ENCODE assay signal across 24 mouse cellular contexts in the genomic region with DNA sequence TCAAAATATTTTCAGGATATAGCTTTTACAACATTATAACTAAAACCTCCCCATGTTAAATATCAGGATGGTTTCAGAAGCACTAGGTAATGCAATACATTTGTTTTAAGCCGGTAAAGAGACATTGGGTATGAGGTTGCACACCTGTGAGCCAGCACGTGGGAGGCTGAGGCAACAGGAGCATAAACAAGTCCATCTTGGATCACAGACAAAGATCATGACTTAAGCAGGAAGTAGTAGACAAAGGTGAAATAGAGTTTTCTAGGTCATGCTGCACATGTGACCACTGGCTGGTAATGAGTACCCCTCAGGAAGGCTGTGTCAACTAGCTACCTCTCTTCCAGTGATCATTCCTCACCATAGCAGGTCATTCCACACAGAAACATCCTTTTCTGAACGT. TPM values are rescaled to one million over a fixed set of nuclear protein-coding genes. Genes with fewer than 3 reads are reported as not detected.
DNase-seq lines count a peak whose midpoint lies in the region; TF ChIP-seq lines count a peak whose summit lies in the region.
"Had no signal": no experiment of that assay in that cellular context is flagged by ENCODE, and none has a peak within 500 bp of the region (broad histone marks: within the 10 kb centered on the region; RNA-seq: fewer than 3 reads in every experiment).

No protein-coding gene starts in this region.

- H3K36me3 ChIP-seq in kidney, adult 2 months (ENCODE audit: control insufficient read depth, insufficient read depth, low read length) = no peaks in the 10 kb centered on the region
- H3K36me3 ChIP-seq: embryonic facial prominence, embryonic 10.5 days; embryonic facial prominence, embryonic 13.5 days; forebrain, embryonic 10.5 days; heart, embryonic 12.5 days; heart, embryonic 15.5 days had no signal

- WGBS in kidney, adult 2 months = 33% methylated on average over 3 of the region's 3 CpGs

- H3K4me3 ChIP-seq in kidney, adult 2 months (ENCODE audit: insufficient read depth, low read depth, low read length) = no peak overlapping the region
- H3K4me3 ChIP-seq in left cerebral cortex, adult 2 months = no peak overlapping the region
- H3K4me3 ChIP-seq: embryonic facial prominence, embryonic 10.5 days; embryonic facial prominence, embryonic 13.5 days; erythroblast, embryonic 14.5 days; forebrain, embryonic 10.5 days; forebrain, embryonic 13.5 days; heart, embryonic 12.5 days; heart, embryonic 15.5 days had no signal

- no peaks in the 10 kb centered on the region; the same call in 1 of the 2 replicates for H3K4me1 ChIP-seq in kidney, adult 2 months (ENCODE audit: control insufficient read depth, insufficient read depth, low read length)
- H3K4me1 ChIP-seq: embryonic facial prominence, embryonic 10.5 days; embryonic facial prominence, embryonic 13.5 days; forebrain, embryonic 10.5 days; heart, embryonic 12.5 days; heart, embryonic 15.5 days had no signal

- H3K27ac ChIP-seq in kidney, adult 2 months (ENCODE audit: insufficient read depth, low read depth, low read length) = no peak overlapping the region
- peak overlapping the region; percentile 74 for H3K27ac ChIP-seq in left cerebral cortex, adult 2 months
- H3K27ac ChIP-seq: embryonic facial prominence, embryonic 10.5 days; embryonic facial prominence, embryonic 13.5 days; forebrain, embryonic 10.5 days; forebrain, embryonic 13.5 days; heart, embryonic 15.5 days; hindbrain, embryonic 14.5 days had no signal

- DNase-seq in kidney, adult 2 months = peak; percentile 50
- no peak for DNase-seq in kidney, adult 8-10 months
- DNase-seq in left cerebral cortex, adult 2 months (ENCODE audit: extremely low spot score in 1 of 2, low spot score in 2 of 2) = no peak
- DNase-seq in left cerebral cortex, adult 8-10 months (ENCODE audit: low spot score in 2 of 2) = no peak
- DNase-seq in gonadal fat pad, adult 2 months (ENCODE audit: low read depth) = peak; percentile 79
- no peak for DNase-seq in gastrocnemius, postnatal 25 days
- DNase-seq: adrenal gland, adult 2 months; adrenal gland, postnatal 14 days; cerebellum, adult 11 months; cerebellum, adult 8-10 months; cerebellum, postnatal 10 days; embryo, embryonic 11 days; gastrocnemius, postnatal 10 days; heart, postnatal 10 days; heart, postnatal 36 days had no signal

- no peak for TF ChIP-seq CTCF in kidney, adult 2 months (conservative IDR thresholded peaks at IDR 0.05; ENCODE audit: insufficient read depth, insufficient read length, low read depth, low read length)
- TF ChIP-seq CTCF in left cerebral cortex, adult 2 months (IDR thresholded peaks at IDR 0.05) = no peak

- TF ChIP-seq POLR2A in kidney, adult 2 months (IDR thresholded peaks at IDR 0.05; ENCODE audit: low read depth, low read length) = no peak

- H3K27me3 ChIP-seq in kidney, adult 2 months (replicated peaks; ENCODE audit: control insufficient read depth, insufficient read depth, low read length) = no peaks in the 10 kb centered on the region
- H3K27me3 ChIP-seq: embryonic facial prominence, embryonic 13.5 days; forebrain, embryonic 13.5 days; heart, embryonic 12.5 days; heart, embryonic 15.5 days had no signal

- intact Hi-C loops in left cerebral cortex, adult 2 months (cut with DNase I) = loop anchor here (1.0 kb wide), 1 partner anchor 23 kb away; no protein-coding TSS in a partner anchor

RNA-seq across cellular contexts. Expression of a gene that starts 58.0 kb away (rescaled TPM):
- polyA plus RNA-seq in kidney, adult 2 months (2012; rRNA removed) = 15.8 and 18.5 TPM in 2 replicates
- 1,000 to 10,000 TPM; 1,948 to 2,026 TPM for total RNA-seq in left cerebral cortex, adult 2 months (2021)
- total RNA-seq in left cerebral cortex, adult 8-10 months (2022) = 1,000 to 10,000 TPM; 2,072 to 2,143 (median 2,114) TPM
- 41.7 and 81.3 TPM in 2 replicates for polyA plus RNA-seq in gonadal fat pad, adult 2 months (2012; rRNA removed)
- total RNA-seq in gastrocnemius, postnatal 25 days (2021) = 100 to 1,000 TPM; 193 to 218 TPM
- total RNA-seq: MEL had no signal
- polyA plus RNA-seq: erythroblast, embryonic 14.5 days had no signal

Comparison
In these comparisons a context has a peak if more than half of its experiments do, and no peak if none do; other contexts are left out.
1. DNase-seq: peak in kidney, adult 2 months (single experiment) and gonadal fat pad, adult 2 months (single experiment); none in kidney, adult 8-10 months (0 of 2), left cerebral cortex, adult 2 months (0 of 2), left cerebral cortex, adult 8-10 months (0 of 2) and gastrocnemius, postnatal 25 days (single experiment).
2. RNA of a gene that starts 58.0 kb away (total RNA-seq): 2,072 to 2,143 TPM in left cerebral cortex, adult 8-10 months and 1,948 to 2,026 TPM in left cerebral cortex, adult 2 months; 193 to 218 TPM in gastrocnemius, postnatal 25 days; every median in the first group is over 4 times any median in the second.